Mouse (Mus musculus) liver, adult 2 months (tissue): ENCODE measurements at regions not wholly inside any gene's neighbourhood (a gene's known extent, or its start where the extent isn't known, plus 50 kb on each side); places are given as distances from the start of the nearest gene placed in this dataset.

Experiments used
- CTCF ChIP-seq: fragments of 200-500 bp; IDR thresholded peaks from 2 replicates; pipeline ENCODE4 v1.5.1; 2011; ENCODE audit warnings: low read depth, low read length, control low read depth
- POLR2A ChIP-seq: fragments of 200-500 bp; IDR thresholded peaks from 2 replicates; pipeline ENCODE4 v1.6.1; 2011; ENCODE audit warnings: low read length, control low read depth; ENCODE audit not compliant: insufficient read depth; ENCODE audit errors: extremely low read depth

GRCm38 (mm10) chr3:60853773-60854172, 148.8 kb upstream of the P2ry1 start:
- TF ChIP-seq POLR2A (no peak), CTCF (no peak)
